Mouse (Mus musculus) v-Abl transformed pro-B cells (cell line): ENCODE results near the gene Cpeb3.
"Not testable (repeated sequence)": the region's sequence is repeated elsewhere in the genome, so short reads cannot be mapped to it uniquely, and the experiment has no call there.

ENCODE experiments used
- in situ Hi-C, 2 experiments: fragments of 400-800 bp; cut with MboI; formaldehyde crosslinking; loops; one replicate each; pipeline ENCODE4 v1.15.1; 2025; ENCODE audit not compliant: unreplicated experiment in 2 of 2

Gene Cpeb3

GRCm38 (mm10) chr19:37093181-37093580 is 115.2 kb downstream of the Cpeb3 start:
- in situ Hi-C loops = no loop called here

GRCm38 (mm10) chr19:37090146-37091061 is 118.0 kb downstream of the Cpeb3 start:
- in situ Hi-C loops = no loop called here

DNA sequence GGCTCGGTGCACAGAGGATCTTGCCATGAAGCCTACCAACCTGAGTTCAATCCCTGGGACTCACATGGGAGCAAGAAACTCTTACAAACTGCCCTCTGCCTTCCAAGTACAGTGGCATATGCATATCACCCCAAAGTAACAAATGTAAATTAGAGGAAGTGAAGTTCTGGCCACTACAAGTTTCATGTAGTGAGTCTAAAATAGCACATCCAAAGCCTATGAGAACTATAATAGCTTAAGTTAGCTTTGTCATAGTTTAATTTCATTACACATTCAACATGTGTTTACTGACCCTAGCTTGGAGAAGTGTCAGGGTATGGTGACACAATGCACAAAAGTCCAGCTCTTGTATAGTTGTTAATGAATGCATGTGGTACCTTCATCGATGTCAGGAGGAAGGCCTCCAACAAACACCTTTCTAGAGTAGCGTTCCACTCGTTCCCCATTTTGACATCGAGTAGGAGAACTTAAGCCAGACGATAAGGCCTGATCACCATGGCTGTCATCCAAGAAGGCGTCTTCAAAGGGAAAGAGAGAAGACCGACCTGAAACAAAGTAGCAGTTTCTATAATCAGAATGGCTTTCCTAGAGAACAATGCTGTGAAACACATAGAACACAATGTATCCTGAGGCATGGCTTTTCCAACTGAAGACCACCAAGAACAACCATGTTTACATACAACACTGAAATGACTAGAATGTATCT is 120.2 kb downstream of the Cpeb3 start:
- in situ Hi-C loops = loop anchor here in 1 of 2 experiments (5.0 to 10.0 kb wide), 2 partner anchors 119 to 177 kb away; partner anchors contain the start of genes Cpeb3 and March5

DNA sequence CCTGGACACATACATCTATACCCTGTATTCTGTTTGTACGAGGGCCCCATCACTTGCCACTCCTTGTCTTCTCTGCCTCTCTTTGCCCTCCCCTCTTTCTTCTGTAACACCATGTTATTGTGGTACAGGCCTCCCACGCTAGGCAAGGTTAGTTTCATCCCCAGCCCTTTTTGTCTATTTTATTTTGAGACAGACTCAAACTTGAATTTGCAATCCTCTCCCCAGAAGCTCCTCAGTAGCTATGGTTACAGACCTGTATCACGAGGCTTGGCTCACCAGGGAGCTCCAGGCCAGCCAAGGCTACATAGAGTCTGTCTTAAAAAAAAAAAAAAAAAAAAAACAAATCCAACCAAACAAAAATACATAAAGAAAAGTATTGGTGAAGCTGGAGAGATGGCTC is 123.9 kb downstream of the Cpeb3 start:
- in situ Hi-C loops = loop anchor here in 1 of 2 experiments (10.0 kb wide), 1 partner anchor 180 kb away; no protein-coding TSS in a partner anchor

DNA sequence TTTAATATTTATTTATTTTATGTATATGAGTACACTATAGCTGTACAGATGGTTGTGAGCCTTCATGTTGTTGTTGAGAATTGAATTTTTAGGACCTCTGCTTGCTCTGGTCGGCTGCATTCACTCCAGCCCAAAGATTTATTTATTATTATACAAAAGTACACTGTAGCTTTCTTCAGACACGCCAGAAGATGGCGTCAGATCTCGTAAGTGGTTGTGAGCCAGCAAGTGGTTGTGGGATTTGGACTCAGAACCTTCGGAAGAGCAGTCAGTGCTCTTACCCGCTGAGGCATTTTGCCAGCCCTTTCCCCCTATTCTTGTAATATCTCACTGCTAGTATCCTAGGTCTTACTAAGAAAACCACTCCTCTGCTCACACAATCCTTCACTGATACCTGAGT is 126.9 kb downstream of the Cpeb3 start:
- in situ Hi-C loops = loop anchor here in 1 of 2 experiments (10.0 kb wide), 1 partner anchor 183 kb away; no protein-coding TSS in a partner anchor

DNA sequence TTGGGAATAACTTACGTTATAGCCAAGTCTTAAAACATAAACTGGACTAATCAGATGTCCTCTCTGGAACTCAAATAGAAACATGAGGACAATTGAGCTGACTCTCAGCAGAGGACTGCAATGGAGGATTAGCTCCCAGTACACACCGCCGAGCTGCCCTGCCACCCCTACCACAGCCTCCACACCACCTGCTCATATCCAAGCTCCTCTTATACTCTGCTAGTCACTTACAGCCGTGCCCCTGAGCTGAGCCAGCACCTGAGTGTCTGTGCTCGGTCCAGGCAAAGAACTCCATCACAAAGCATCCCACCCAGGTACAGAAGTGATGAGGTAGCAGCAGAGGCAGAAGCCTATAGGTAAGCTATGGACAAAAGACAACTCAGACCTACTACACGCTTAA is 129.2 kb downstream of the Cpeb3 start:
- in situ Hi-C loops = no loop called here

DNA sequence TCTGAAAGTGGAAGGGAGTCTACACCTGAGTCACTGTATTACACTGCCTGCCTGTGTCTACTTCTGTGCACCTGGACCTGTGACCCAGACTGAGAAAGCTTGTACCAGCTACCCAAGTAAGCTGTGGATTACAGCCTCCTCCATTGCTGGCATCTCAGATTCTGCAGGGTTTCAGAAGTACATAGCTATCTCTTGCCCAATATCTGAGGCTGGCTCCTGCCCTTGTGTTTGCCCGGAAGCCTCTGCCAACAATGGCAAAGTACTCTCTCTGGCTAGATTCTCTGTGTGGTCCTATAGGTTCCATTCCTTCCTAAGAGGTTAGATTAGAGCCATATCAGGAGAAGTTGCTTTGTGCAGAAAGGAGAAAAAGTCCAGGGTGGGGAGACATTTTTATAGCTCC is 129.8 kb downstream of the Cpeb3 start:
- in situ Hi-C loops = no loop called here

- in situ Hi-C loops = no loop called here
Observed at GRCm38 (mm10) chr19:37078064-37078463, 130.3 kb downstream of the Cpeb3 start.

DNA sequence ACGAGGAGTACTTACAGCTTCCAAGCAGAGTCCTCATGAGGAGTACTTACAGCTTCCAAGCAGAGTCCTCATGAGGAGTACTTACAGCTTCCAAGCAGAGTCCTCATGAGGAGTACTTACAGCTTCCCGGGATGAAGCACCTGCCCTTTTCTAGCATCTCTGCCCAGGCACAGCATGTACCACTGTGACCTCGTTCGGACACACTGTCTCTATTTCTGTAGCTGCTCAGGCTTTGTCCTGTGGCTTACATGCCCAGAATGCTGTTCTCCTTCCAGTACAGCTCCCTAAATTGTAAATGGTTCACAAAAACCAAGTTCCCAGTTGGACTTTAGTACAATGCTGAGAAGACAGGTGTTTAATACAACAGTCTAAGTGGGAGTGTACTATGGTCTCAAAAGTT is 131.1 kb downstream of the Cpeb3 start:
- in situ Hi-C loops = not testable (repeated sequence)

DNA sequence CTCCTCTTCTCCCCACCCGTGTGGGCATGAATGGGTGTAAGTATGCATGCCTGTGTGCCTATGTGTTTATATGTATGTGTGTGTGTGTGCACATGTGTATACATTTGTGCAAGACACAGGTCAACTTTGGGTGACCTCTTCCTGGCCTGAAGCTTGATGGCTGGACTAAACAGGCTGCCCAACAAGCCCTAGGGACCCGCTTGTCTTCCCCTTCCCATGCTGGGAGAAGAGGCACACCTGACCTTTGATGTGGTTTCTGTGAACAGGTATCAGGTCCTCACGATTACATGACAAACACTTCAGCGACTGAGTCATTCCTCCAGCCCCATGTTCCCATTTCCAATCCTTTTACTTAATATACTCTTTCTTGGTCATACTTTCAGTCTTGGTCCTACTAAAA is 131.8 kb downstream of the Cpeb3 start:
- in situ Hi-C loops = no loop called here

- in situ Hi-C loops = no loop called here
Observed at GRCm38 (mm10) chr19:37076116-37076515, 132.3 kb downstream of the Cpeb3 start.

GRCm38 (mm10) chr19:37075690-37076089 is 132.7 kb downstream of the Cpeb3 start:
- in situ Hi-C loops = no loop called here

DNA sequence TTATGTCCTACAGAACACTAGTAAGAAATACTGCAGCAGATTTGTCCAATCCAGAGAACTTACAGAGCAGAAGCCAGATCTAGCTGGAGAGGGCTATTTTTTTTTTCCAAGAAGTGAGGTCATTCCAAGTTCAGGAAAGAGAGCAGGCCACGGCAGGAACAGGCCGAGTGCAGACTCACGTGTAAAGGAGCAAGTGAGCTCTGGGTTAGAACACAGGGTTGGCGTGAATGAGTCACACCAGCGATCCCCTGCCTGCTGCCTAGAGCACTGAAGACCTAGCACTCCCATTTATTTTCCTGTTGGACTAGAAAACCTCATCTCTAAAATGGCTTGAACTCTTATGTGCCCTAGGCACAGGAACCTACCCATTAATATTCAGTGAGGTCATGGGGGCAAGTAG is 133.7 kb downstream of the Cpeb3 start:
- in situ Hi-C loops = no loop called here

- in situ Hi-C loops = no loop called here
Observed at GRCm38 (mm10) chr19:37074276-37074675, 134.1 kb downstream of the Cpeb3 start.

GRCm38 (mm10) chr19:37072871-37073629 is 135.4 kb downstream of the Cpeb3 start:
- in situ Hi-C loops = no loop called here

DNA sequence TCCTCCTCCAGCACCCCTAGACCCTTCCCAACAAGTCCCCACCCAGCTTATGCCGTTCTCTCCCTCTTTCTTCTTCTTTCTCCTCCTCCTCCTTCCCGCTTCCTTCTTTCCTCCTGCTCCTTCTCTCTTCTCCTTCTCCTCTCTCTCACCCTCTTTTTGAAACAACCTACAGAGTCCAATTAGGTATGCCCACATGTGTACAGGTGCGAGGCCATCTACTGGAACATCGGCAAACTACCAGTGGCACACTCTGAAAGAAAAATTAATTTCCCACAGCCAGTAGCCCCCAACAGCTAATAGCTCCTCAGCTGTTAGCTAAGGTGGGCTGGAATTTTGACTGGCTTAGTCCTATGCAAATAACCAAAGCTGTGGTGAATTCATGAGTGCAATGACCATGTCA is 139.2 kb downstream of the Cpeb3 start:
- in situ Hi-C loops = no loop called here

- in situ Hi-C loops = loop anchor here in 1 of 2 experiments (5.0 kb wide), 1 partner anchor 47 kb away; no protein-coding TSS in a partner anchor
Observed at GRCm38 (mm10) chr19:37060078-37060477, 148.3 kb downstream of the Cpeb3 start.

- in situ Hi-C loops = loop anchor here in 1 of 2 experiments (5.0 kb wide), 2 partner anchors 48 to 348 kb away; no protein-coding TSS in a partner anchor
Observed at GRCm38 (mm10) chr19:37059623-37060022, 148.8 kb downstream of the Cpeb3 start.

GRCm38 (mm10) chr19:37057161-37057905 is 151.1 kb downstream of the Cpeb3 start:
- in situ Hi-C loops = loop anchor here in 1 of 2 experiments (5.0 kb wide), 1 partner anchor 350 kb away; no protein-coding TSS in a partner anchor
